Mouse (Mus musculus): ENCODE results near the gene Rrm2.

The Rrm2 gene

GRCm38 (mm10) chr12:24750521-24750920 is 42.5 kb downstream of the Rrm2 start:
- DNase-seq (ENCODE audit: low read depth, low spot score) = no peak

GRCm38 (mm10) chr12:24753680-24754079 is 45.6 kb downstream of the Rrm2 start:
- DNase-seq (ENCODE audit: low read depth, low spot score) = no peak

- no peak for DNase-seq (ENCODE audit: low read depth, low spot score)
Measured at GRCm38 (mm10) chr12:24754693-24755092, 46.7 kb downstream of the Rrm2 start.

GRCm38 (mm10) chr12:24755471-24755870 is 47.4 kb downstream of the Rrm2 start:
- DNase-seq (ENCODE audit: low read depth, low spot score) = no peak

GRCm38 (mm10) chr12:24757387-24757786 is 49.3 kb downstream of the Rrm2 start:
- DNase-seq (ENCODE audit: low read depth, low spot score) = no peak

GRCm38 (mm10) chr12:24758374-24758773 is 50.3 kb downstream of the Rrm2 start:
- no peak for DNase-seq (ENCODE audit: low read depth, low spot score)

- no peak for DNase-seq (ENCODE audit: low read depth, low spot score)
Measured at GRCm38 (mm10) chr12:24762253-24762652, 54.2 kb downstream of the Rrm2 start.
